Mouse (Mus musculus) erythroblast, embryonic 14.5 days (primary cell): Measurements from ENCODE around the gene Gm11084.

Source experiments
- GATA1 ChIP-seq: IDR thresholded peaks from 2 replicates; pipeline ENCODE4 v1.6.1; 2012; ENCODE audit warnings: low read length, inconsistent platforms, mixed read lengths
- TAL1 ChIP-seq: IDR thresholded peaks from 3 replicates; pipeline ENCODE4 v1.6.1; 2012; ENCODE audit warnings: low read length, inconsistent platforms, mixed read lengths

- TF ChIP-seq GATA1 (no peak), TAL1 (no peak)
Measured at GRCm38 (mm10) chr2:72996808-72997378, 10.4 kb upstream of the Gm11084 start.
